In genomic region chr2:22038780-22039179, GRCm38 (mm10) we compare ENCODE assay signal across 12 mouse cellular contexts.
DNase-seq lines count a peak whose midpoint lies in the region.
"Had no signal": no experiment of that assay in that cellular context is flagged by ENCODE, and none has a peak within 500 bp of the region (broad histone marks: within the 10 kb centered on the region; RNA-seq: fewer than 3 reads in every experiment).

No protein-coding gene starts in this region.

- intact Hi-C loops in left cerebral cortex, postnatal 14 days (cut with DNase I) = no loop called here

- DNase-seq in heart, adult 11 months = peak; percentile 77
- no peak for DNase-seq in heart, adult 18-20 months
- DNase-seq in right cerebral cortex, adult 2 months (ENCODE audit: low spot score in 2 of 2) = peak; percentile 32 to 40
- no peak for DNase-seq in right cerebral cortex, postnatal 14 days
- peak; percentile 18 to 19 for DNase-seq in left cerebral cortex, postnatal 14 days (ENCODE audit: low spot score in 2 of 2)
- no peak for DNase-seq in kidney, postnatal 25 days
- no peak for DNase-seq in urinary bladder, postnatal 14 days (ENCODE audit: low spot score)
- DNase-seq: cerebellum, adult 8-10 months; gastrocnemius, postnatal 10 days; kidney, adult 8-10 months; lung, adult 2 months; thymus, postnatal 36 days had no signal

Comparison
In these comparisons a context has a peak if more than half of its experiments do, and no peak if none do; other contexts are left out.
1. DNase-seq: peak in heart, adult 11 months (single experiment), right cerebral cortex, adult 2 months (2 of 2) and left cerebral cortex, postnatal 14 days (2 of 2); none in heart, adult 18-20 months (0 of 2), right cerebral cortex, postnatal 14 days (single experiment), kidney, postnatal 25 days (0 of 2) and urinary bladder, postnatal 14 days (single experiment).